Mouse (Mus musculus): ENCODE measurements around the gene Col4a3bp. TPM values are rescaled to one million over a fixed set of nuclear protein-coding genes. Genes with fewer than 3 reads are reported as not detected.
A peak's percentile ranks its signal among the peaks of the same experiment; 100 is the strongest.

Gene Col4a3bp
- total and polyA plus RNA-seq, 3 experiments = 7.0 to 14.8 (median 11.9) TPM

- peaks cover 4 to 15% of the 10 kb centered on the region in 2 experiments; a peak in 3 of 4 replicates for H3K4me1 ChIP-seq (ENCODE audit: control insufficient read depth in 1 of 2, insufficient read depth in 2 of 2)
- H3K36me3 ChIP-seq (replicated peaks in 1 of 2; ENCODE audit: control insufficient read depth in 1 of 2, insufficient read depth in 1 of 2, low read length in 1 of 2) = peaks cover 0 to 48% of the 10 kb centered on the region in 2 experiments
- no peaks in the 10 kb centered on the region for H3K27me3 ChIP-seq (replicated peaks)
- no peak overlapping the region for H3K4me3 ChIP-seq (replicated peaks in 1 of 3; ENCODE audit: low read depth in 2 of 3, low read length in 2 of 3, poor library complexity in 1 of 3)
- no peak for DNase-seq (ENCODE audit: extremely low read depth)
- peaks cover 26% of the 10 kb centered on the region for H3K79me2 ChIP-seq (replicated peaks; ENCODE audit: control insufficient read depth, extremely low read depth, insufficient read depth, poor library complexity, severe bottlenecking)
- no peak overlapping the region for H3K9ac ChIP-seq (ENCODE audit: insufficient read depth, low read depth)
- TF ChIP-seq CTCF (conservative IDR thresholded peaks at IDR 0.05 in 1 of 2, IDR thresholded peaks at IDR 0.05 in 1 of 2; ENCODE audit: low read depth in 2 of 2, low read length in 2 of 2) (no peak), ZMIZ1 (IDR thresholded peaks at IDR 0.05; ENCODE audit: low read depth, low read length) (no peak), SMC3 (IDR thresholded peaks at IDR 0.05; ENCODE audit: low read depth, low read length) (no peak), POLR2A (IDR thresholded peaks at IDR 0.05; ENCODE audit: low read depth, low read length) (no peak), MAFK (IDR thresholded peaks at IDR 0.05; ENCODE audit: insufficient replicate concordance, low read length) (peak; percentile 59; the same call in 1 of the 2 replicates)
- no peak overlapping the region for H3K4me2 ChIP-seq (ENCODE audit: insufficient read depth, low read depth, poor library complexity, severe bottlenecking)
- H3K27ac ChIP-seq (ENCODE audit: insufficient read depth, low read depth) = no peak overlapping the region
- dilution Hi-C loops (cut with MboI; ENCODE audit: extremely low pct_ligation_motif_present, extremely low pct_unique_long_range_greater_than_20kb, low sequenced_read_pairs) = no loop called here
- in situ Hi-C loops (cut with MboI; ENCODE audit: low pct_ligation_motif_present, low pct_unique_long_range_greater_than_20kb, low sequenced_read_pairs) = no loop called here
- H3K9me3 ChIP-seq (replicated peaks; ENCODE audit: low read length) = peaks cover 3% of the 10 kb centered on the region
Measured at GRCm38 (mm10) chr13:96530064-96530463, 12.4 kb upstream of the Col4a3bp start.

GRCm38 (mm10) chr13:96532176-96532575 lies 10.2 kb upstream of the Col4a3bp start:
- Histone ChIP-seq H3K27ac (ENCODE audit: insufficient read depth, low read depth) (no peak overlapping the region), H3K79me2 (replicated peaks; ENCODE audit: control insufficient read depth, extremely low read depth, insufficient read depth, poor library complexity, severe bottlenecking) (peaks cover 30% of the 10 kb centered on the region), H3K9me3 (replicated peaks; ENCODE audit: low read length) (peaks cover 3% of the 10 kb centered on the region), H3K4me3 (replicated peaks in 1 of 3; ENCODE audit: low read depth in 2 of 3, low read length in 2 of 3, poor library complexity in 1 of 3) (no peak overlapping the region), H3K36me3 (replicated peaks in 1 of 2; ENCODE audit: control insufficient read depth in 1 of 2, insufficient read depth in 1 of 2, low read length in 1 of 2) (peaks cover 0 to 39% of the 10 kb centered on the region in 2 experiments), H3K27me3 (replicated peaks) (no peaks in the 10 kb centered on the region), H3K4me2 (ENCODE audit: insufficient read depth, low read depth, poor library complexity, severe bottlenecking) (no peak overlapping the region), H3K4me1 (ENCODE audit: control insufficient read depth in 1 of 2, insufficient read depth in 2 of 2) (peaks cover 4 to 15% of the 10 kb centered on the region in 2 experiments; a peak in 3 of 4 replicates), H3K9ac (ENCODE audit: insufficient read depth, low read depth) (no peak overlapping the region)
- in situ Hi-C loops (cut with MboI; ENCODE audit: low pct_ligation_motif_present, low pct_unique_long_range_greater_than_20kb, low sequenced_read_pairs) = no loop called here
- dilution Hi-C loops (cut with MboI; ENCODE audit: extremely low pct_ligation_motif_present, extremely low pct_unique_long_range_greater_than_20kb, low sequenced_read_pairs) = no loop called here
- no peak for DNase-seq (ENCODE audit: extremely low read depth)
- TF ChIP-seq MEF2A (IDR thresholded peaks at IDR 0.05; ENCODE audit: borderline replicate concordance, low read depth, low read length) = no peak
- no peak for TF ChIP-seq TBP (conservative IDR thresholded peaks at IDR 0.05; ENCODE audit: low read depth, low read length)
- TF ChIP-seq IRF4 (IDR thresholded peaks at IDR 0.05; ENCODE audit: low read depth, low read length) = no peak
- TF ChIP-seq ETS1 (conservative IDR thresholded peaks at IDR 0.05; ENCODE audit: low read depth, low read length) = no peak
- TF ChIP-seq ZNF384 (IDR thresholded peaks at IDR 0.05; ENCODE audit: low read depth, low read length) = no peak
- no peak for TF ChIP-seq ZC3H11A (IDR thresholded peaks at IDR 0.05; ENCODE audit: low read depth, low read length)
- no peak for TF ChIP-seq NRF1 (IDR thresholded peaks at IDR 0.05; ENCODE audit: low read depth, low read length)
- TF ChIP-seq CTCF (conservative IDR thresholded peaks at IDR 0.05 in 1 of 2, IDR thresholded peaks at IDR 0.05 in 1 of 2; ENCODE audit: low read depth in 2 of 2, low read length in 2 of 2) = no peak
- TF ChIP-seq BHLHE40 (IDR thresholded peaks at IDR 0.05; ENCODE audit: low read depth, low read length) = no peak
- no peak for TF ChIP-seq USF2 (conservative IDR thresholded peaks at IDR 0.05; ENCODE audit: low read depth, low read length)
- TF ChIP-seq USF1 (IDR thresholded peaks at IDR 0.05; ENCODE audit: low read depth, low read length) = no peak
- no peak for TF ChIP-seq ZKSCAN1 (IDR thresholded peaks at IDR 0.05; ENCODE audit: borderline replicate concordance, low read depth, low read length)

Measured in CH12.LX (cell line).